Mouse (Mus musculus) liver, adult 2 months (tissue): ENCODE data around the gene Fgfr2.

Experiments used
- CTCF ChIP-seq: fragments of 200-500 bp; IDR thresholded peaks from 2 replicates; pipeline ENCODE4 v1.5.1; 2011; ENCODE audit warnings: low read depth, low read length, control low read depth
- POLR2A ChIP-seq: fragments of 200-500 bp; IDR thresholded peaks from 2 replicates; pipeline ENCODE4 v1.6.1; 2011; ENCODE audit warnings: low read length, control low read depth; ENCODE audit not compliant: insufficient read depth; ENCODE audit errors: extremely low read depth

GRCm38 (mm10) chr7:130898373-130898772, 2224.8 kb downstream of the Fgfr2 start:
- no peak for TF ChIP-seq CTCF
- TF ChIP-seq POLR2A = no peak
